Mouse (Mus musculus) CH12.LX (cell line): ENCODE measurements around the gene Brsk2.

Source experiments
- CTCF ChIP-seq, 2 experiments: IDR thresholded peaks in 1 of 2; conservative IDR thresholded peaks in 1 of 2; 2 replicates each; pipeline ENCODE4 v1.5.1; 2011 to 2012; ENCODE audit warnings: low read depth in 2 of 2, low read length in 2 of 2, improper control_type of control experiment in 1 of 2, inconsistent platforms in 1 of 2, mild to moderate bottlenecking in 1 of 2, moderate library complexity in 1 of 2
- EP300 ChIP-seq: IDR thresholded peaks from 2 replicates; pipeline ENCODE4 v1.6.1; 2011; ENCODE audit warnings: low read length, improper control_type of control experiment
- USF1 ChIP-seq: IDR thresholded peaks from 2 replicates; pipeline ENCODE4 v1.6.1; 2014; ENCODE audit warnings: low read depth, mild to moderate bottlenecking, inconsistent platforms, low read length, improper control_type of control experiment

GRCm38 (mm10) chr7:141994121-141994520 lies 44.6 kb downstream of the Brsk2 start:
- no peak for TF ChIP-seq CTCF (conservative IDR thresholded peaks at IDR 0.05 in 1 of 2, IDR thresholded peaks at IDR 0.05 in 1 of 2; ENCODE audit: low read depth in 2 of 2, low read length in 2 of 2)
- no peak for TF ChIP-seq USF1
- no peak for TF ChIP-seq EP300
